Mouse (Mus musculus): ENCODE measurements around the gene Olfr1023.

Gene Olfr1023

GRCm38 (mm10) chr2:85885340-85885739 is at the start of gene Olfr1023:
Olfr1023 (plus strand) TSS chr2:85885640.
- DNase-seq (ENCODE audit: low spot score in 2 of 2) = no peak

DNA sequence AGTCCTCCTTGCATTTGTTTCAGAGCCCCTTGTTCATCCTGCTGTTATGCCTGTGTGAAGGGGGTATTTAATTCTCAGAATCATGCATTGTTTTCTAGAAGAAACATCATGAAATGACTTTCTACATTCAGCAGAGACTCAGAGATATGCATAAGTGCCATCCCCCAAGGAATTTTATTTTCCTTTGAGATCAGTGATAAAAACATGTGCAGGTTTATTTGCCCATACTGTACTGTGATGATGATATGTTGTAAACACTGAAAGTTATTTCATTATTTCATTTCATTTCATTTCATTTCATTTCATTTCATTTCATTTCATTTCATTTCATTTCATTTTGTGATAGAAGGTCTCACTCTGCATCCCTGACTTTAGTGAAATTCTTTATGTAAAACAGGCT is 40.1 kb upstream of the Olfr1023 start, which contains the start of gene Olfr1019:
Gene Olfr1019, minus strand, starts transcription at position 101 of the 400 bp plus-strand sequence.
- no peak for DNase-seq (ENCODE audit: low spot score in 2 of 2)

- DNase-seq (ENCODE audit: low spot score in 2 of 2) = no peak
These were observed 38.7 kb upstream of the Olfr1023 start, which contains the start of gene Olfr1020 for GRCm38 (mm10) chr2:85846730-85847129. Olfr1020 (plus strand) TSS chr2:85847030.

DNA sequence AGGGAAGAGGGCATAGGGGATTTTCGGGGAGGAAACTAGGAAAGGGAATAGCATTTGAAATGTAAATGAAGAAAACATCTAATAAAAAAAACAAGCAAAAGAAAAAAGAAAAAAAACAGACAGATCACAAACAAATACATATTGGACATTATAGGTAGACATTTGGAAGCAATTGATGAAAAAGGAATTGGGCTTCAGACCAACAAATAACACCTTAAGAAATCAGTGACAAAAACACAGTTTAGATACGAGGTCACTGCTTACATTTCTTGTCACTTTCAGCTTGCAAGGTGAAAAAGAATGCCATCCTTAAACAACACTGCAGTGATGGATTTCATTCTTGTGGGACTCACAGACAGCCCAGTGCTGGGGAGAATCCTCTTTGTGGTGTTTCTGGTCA is 17.1 kb upstream of the Olfr1023 start, which contains the start of gene Olfr1022:
Gene Olfr1022, plus strand, starts transcription at position 301 of the 400 bp plus-strand sequence.
- DNase-seq (ENCODE audit: low spot score in 2 of 2) = no peak

GRCm38 (mm10) chr2:85904952-85905351 is 19.5 kb downstream of the Olfr1023 start, which contains the start of gene Olfr1024:
Olfr1024 (minus strand) TSS chr2:85905052.
- DNase-seq (ENCODE audit: low spot score in 2 of 2) = no peak

- no peak for DNase-seq (ENCODE audit: low spot score in 2 of 2)
These were observed 27.8 kb downstream of the Olfr1023 start for GRCm38 (mm10) chr2:85913197-85913596.

DNA sequence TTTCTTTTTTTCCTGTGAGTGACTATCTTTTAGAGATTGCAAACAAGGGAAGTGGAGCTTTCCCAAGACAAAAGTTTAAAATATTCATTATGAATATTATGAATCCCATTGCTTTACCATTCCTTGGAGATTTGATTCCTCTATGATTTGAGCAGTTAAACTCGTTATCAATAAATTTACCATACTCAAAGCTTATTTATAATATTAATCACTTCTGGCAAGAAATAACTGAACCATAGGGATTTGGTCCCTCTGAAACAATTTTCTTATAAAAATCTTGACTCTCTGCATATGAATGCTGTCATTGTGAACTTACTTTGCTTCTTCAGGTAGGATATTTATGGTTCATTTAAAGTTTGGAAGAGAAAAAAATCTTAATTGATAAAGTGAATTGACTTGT is 29.5 kb downstream of the Olfr1023 start, which contains the start of gene Olfr1025-ps1:
Gene Olfr1025-ps1, plus strand, starts transcription at position 301 of the 400 bp plus-strand sequence.
- no peak for DNase-seq (ENCODE audit: low spot score in 2 of 2)

DNA sequence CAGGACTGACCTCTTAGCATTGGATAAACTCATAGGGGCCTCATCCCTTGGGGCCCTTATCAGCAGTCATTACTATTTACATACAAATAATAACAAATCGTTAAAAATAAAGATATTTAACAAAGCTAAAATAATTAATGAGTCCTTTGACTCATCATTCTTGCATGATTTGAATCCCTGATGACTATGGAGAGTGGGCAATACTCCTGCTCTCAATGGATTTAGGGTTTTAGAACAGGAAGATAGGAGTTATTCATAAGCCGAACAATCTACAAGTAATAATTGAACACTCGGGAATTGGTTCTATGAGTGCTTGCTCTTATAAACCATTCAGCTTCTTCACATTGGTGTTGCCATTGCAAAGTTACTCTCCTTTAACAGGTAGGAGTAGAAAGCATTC is 35.8 kb downstream of the Olfr1023 start, which contains the start of gene Olfr1026:
Gene Olfr1026, plus strand, starts transcription at position 301 of the 400 bp plus-strand sequence.
- DNase-seq (ENCODE audit: low spot score in 2 of 2) = no peak
